Mouse (Mus musculus): ENCODE data around the gene Cisd3. TPM values are rescaled to one million over a fixed set of nuclear protein-coding genes. Genes with fewer than 3 reads are reported as not detected.
A peak's percentile ranks its signal among the peaks of the same experiment; 100 is the strongest.
"Not testable (repeated sequence)": the region's sequence is repeated elsewhere in the genome, so short reads cannot be mapped to it uniquely, and the experiment has no call there.

Cisd3 gene
- polyA plus RNA-seq, 1 experiment from 2014 or later = 59.1 TPM

- Histone ChIP-seq H3K4me3 (ENCODE audit: low read depth, low read length) (no peak overlapping the region), H3K27me3 (replicated peaks; ENCODE audit: insufficient read depth, low read length) (no peaks in the 10 kb centered on the region), H3K36me3 (ENCODE audit: insufficient read depth, low read length) (no peaks in the 10 kb centered on the region), H3K9ac (replicated peaks; ENCODE audit: low read depth) (no peak overlapping the region), H3K9me3 (ENCODE audit: low read length) (no peaks in the 10 kb centered on the region), H3K4me2 (replicated peaks; ENCODE audit: low read depth, low read length) (no peak overlapping the region), H3K27ac (ENCODE audit: low read length) (no peak overlapping the region), H3K4me1 (ENCODE audit: insufficient read depth, low read depth, low read length) (no peaks in the 10 kb centered on the region)
- TF ChIP-seq EP300 (IDR thresholded peaks at IDR 0.05) (no peak), CTCF (IDR thresholded peaks at IDR 0.05) (no peak)
- no peak for DNase-seq (ENCODE audit: low spot score)
- no peak for ATAC-seq
- WGBS = 44% methylated on average over 5 of the region's 5 CpGs
These were observed 35.3 kb upstream of the Cisd3 start for GRCm38 (mm10) chr11:97650341-97650740.

- H3K4me3 ChIP-seq (ENCODE audit: low read depth, low read length); H3K27me3 ChIP-seq (replicated peaks; ENCODE audit: insufficient read depth, low read length); H3K9me3 ChIP-seq (ENCODE audit: low read length); DNase-seq (ENCODE audit: low spot score); H3K9ac ChIP-seq (replicated peaks; ENCODE audit: low read depth); H3K27ac ChIP-seq (ENCODE audit: low read length); H3K4me1 ChIP-seq (ENCODE audit: insufficient read depth, low read depth, low read length); ATAC-seq; H3K4me2 ChIP-seq (replicated peaks; ENCODE audit: low read depth, low read length); H3K36me3 ChIP-seq (ENCODE audit: insufficient read depth, low read length): not testable (repeated sequence)
- WGBS = 91% methylated on average over 11 of the region's 11 CpGs
These were observed 32.2 kb upstream of the Cisd3 start for GRCm38 (mm10) chr11:97653376-97653775.

GRCm38 (mm10) chr11:97654210-97654609, 31.4 kb upstream of the Cisd3 start:
- Histone ChIP-seq H3K36me3 (ENCODE audit: insufficient read depth, low read length) (no peaks in the 10 kb centered on the region), H3K4me2 (replicated peaks; ENCODE audit: low read depth, low read length) (no peak overlapping the region), H3K4me3 (ENCODE audit: low read depth, low read length) (no peak overlapping the region), H3K9ac (replicated peaks; ENCODE audit: low read depth) (no peak overlapping the region), H3K27ac (ENCODE audit: low read length) (no peak overlapping the region), H3K4me1 (ENCODE audit: insufficient read depth, low read depth, low read length) (no peaks in the 10 kb centered on the region), H3K9me3 (ENCODE audit: low read length) (no peaks in the 10 kb centered on the region), H3K27me3 (replicated peaks; ENCODE audit: insufficient read depth, low read length) (no peaks in the 10 kb centered on the region)
- ATAC-seq (no peak), DNase-seq (ENCODE audit: low spot score) (no peak)
- 92% methylated on average over 2 of the region's 2 CpGs for WGBS
- TF ChIP-seq CTCF (IDR thresholded peaks at IDR 0.05) (no peak), EP300 (IDR thresholded peaks at IDR 0.05) (no peak)

GRCm38 (mm10) chr11:97656269-97656971, 29.2 kb upstream of the Cisd3 start:
- Histone ChIP-seq H3K4me2 (replicated peaks; ENCODE audit: low read depth, low read length) (no peak overlapping the region), H3K27me3 (replicated peaks; ENCODE audit: insufficient read depth, low read length) (no peaks in the 10 kb centered on the region), H3K27ac (ENCODE audit: low read length) (no peak overlapping the region), H3K4me3 (ENCODE audit: low read depth, low read length) (no peak overlapping the region), H3K4me1 (ENCODE audit: insufficient read depth, low read depth, low read length) (peaks cover 9% of the 10 kb centered on the region), H3K9me3 (ENCODE audit: low read length) (no peaks in the 10 kb centered on the region), H3K9ac (replicated peaks; ENCODE audit: low read depth) (no peak overlapping the region), H3K36me3 (ENCODE audit: insufficient read depth, low read length) (no peaks in the 10 kb centered on the region)
- no peak for DNase-seq (ENCODE audit: low spot score)
- ATAC-seq = no peak
- no peak for TF ChIP-seq EP300 (IDR thresholded peaks at IDR 0.05)
- 0 out of 2 replicates have a peak, but pooled peaks have one; percentile 10 for TF ChIP-seq CTCF (IDR thresholded peaks at IDR 0.05)
- 78% methylated on average over 14 of the region's 14 CpGs for WGBS

GRCm38 (mm10) chr11:97657184-97657945, 28.3 kb upstream of the Cisd3 start:
- Histone ChIP-seq H3K9ac (replicated peaks; ENCODE audit: low read depth) (no peak overlapping the region), H3K27ac (ENCODE audit: low read length) (no peak overlapping the region), H3K4me1 (ENCODE audit: insufficient read depth, low read depth, low read length) (peaks cover 18% of the 10 kb centered on the region), H3K4me3 (ENCODE audit: low read depth, low read length) (no peak overlapping the region), H3K27me3 (replicated peaks; ENCODE audit: insufficient read depth, low read length) (0 out of 2 replicates have a peak, but pooled peaks cover 5% of the 10 kb centered on the region), H3K4me2 (replicated peaks; ENCODE audit: low read depth, low read length) (no peak overlapping the region), H3K9me3 (ENCODE audit: low read length) (no peaks in the 10 kb centered on the region), H3K36me3 (ENCODE audit: insufficient read depth, low read length) (no peaks in the 10 kb centered on the region)
- ATAC-seq = no peak
- no peak for TF ChIP-seq EP300 (IDR thresholded peaks at IDR 0.05)
- no peak for TF ChIP-seq CTCF (IDR thresholded peaks at IDR 0.05)
- WGBS = 52% methylated on average over 4 of the region's 6 CpGs
- no peak for DNase-seq (ENCODE audit: low spot score)

- peaks cover 22% of the 10 kb centered on the region for H3K4me1 ChIP-seq (ENCODE audit: insufficient read depth, low read depth, low read length)
- not testable (repeated sequence) for H3K9me3 ChIP-seq (ENCODE audit: low read length); H3K27me3 ChIP-seq (replicated peaks; ENCODE audit: insufficient read depth, low read length); H3K27ac ChIP-seq (ENCODE audit: low read length); H3K4me2 ChIP-seq (replicated peaks; ENCODE audit: low read depth, low read length); ATAC-seq; DNase-seq (ENCODE audit: low spot score); H3K9ac ChIP-seq (replicated peaks; ENCODE audit: low read depth); H3K36me3 ChIP-seq (ENCODE audit: insufficient read depth, low read length); H3K4me3 ChIP-seq (ENCODE audit: low read depth, low read length)
- 82% methylated on average over 6 of the region's 6 CpGs for WGBS
These were observed 27.7 kb upstream of the Cisd3 start for GRCm38 (mm10) chr11:97657967-97658366.

Data from lung, postnatal 0 days (tissue).